Mouse (Mus musculus) testis, adult 2 months (tissue): Measurements from ENCODE around the gene Plk5. TPM values are rescaled to one million over a fixed set of nuclear protein-coding genes. Genes with fewer than 3 reads are reported as not detected.

ENCODE experiments used
- H3K27ac ChIP-seq: fragments of 200-500 bp; 2 replicates; pipeline ENCODE4 v1.5.1; 2012; ENCODE audit warnings: low read depth, low read length; ENCODE audit not compliant: control insufficient read depth, insufficient read depth
- H3K27me3 ChIP-seq: fragments of 200-500 bp; 2 replicates; pipeline ENCODE4 v1.6.1; 2012; ENCODE audit warnings: mild to moderate bottlenecking, low read length, moderate library complexity; ENCODE audit not compliant: control insufficient read depth, insufficient read depth
- H3K36me3 ChIP-seq: fragments of 200-500 bp; 2 replicates; pipeline ENCODE4 v1.6.1; 2012; ENCODE audit warnings: mild to moderate bottlenecking, low read length; ENCODE audit not compliant: control insufficient read depth, insufficient read depth
- H3K4me1 ChIP-seq: fragments of 200-500 bp; 2 replicates; pipeline ENCODE4 v1.6.1; 2012; ENCODE audit warnings: low read length; ENCODE audit not compliant: control insufficient read depth, insufficient read depth
- H3K4me3 ChIP-seq: fragments of 200-500 bp; 2 replicates; pipeline ENCODE4 v1.5.1; 2012; ENCODE audit warnings: low read depth, mild to moderate bottlenecking, low read length, moderate library complexity, mixed read lengths; ENCODE audit not compliant: control insufficient read depth
- CTCF ChIP-seq: fragments of 200-500 bp; IDR thresholded peaks from 2 replicates; pipeline ENCODE4 v1.5.1; 2012; ENCODE audit warnings: low read depth, mild to moderate bottlenecking, inconsistent platforms, low read length, moderate library complexity; ENCODE audit not compliant: control insufficient read depth, insufficient read depth, insufficient replicate concordance
- POLR2A ChIP-seq: fragments of 200-500 bp; IDR thresholded peaks from 2 replicates; pipeline ENCODE4 v1.6.1; 2012; ENCODE audit warnings: low read depth, mild to moderate bottlenecking, inconsistent platforms, low read length, moderate library complexity; ENCODE audit not compliant: control insufficient read depth
- polyA plus RNA-seq: library from polyadenylated mRNA; depleted of rRNA; stranded (reverse); fragments of >200 nt; gene quantifications from 2 replicates; pipeline ENCODE4 v1.2.3, GENCODE M21; 2012; rRNA removed

Gene Plk5
- 1.3 and 1.7 TPM in 2 replicates for polyA plus RNA-seq

GRCm38 (mm10) chr10:80356001-80356682 lies at the start of gene Plk5:
TSS of gene Plk5 (plus strand) at chr10:80356459.
- Histone ChIP-seq H3K27ac (no peak within 1 kb of the TSS), H3K27me3 (peaks cover 2% of the 10 kb centered on the region; the same call in 1 of the 2 replicates)

GRCm38 (mm10) chr10:80311560-80311959 lies 44.7 kb upstream of the Plk5 start:
- H3K4me3 ChIP-seq, result no peak overlapping the region
- TF ChIP-seq POLR2A (no peak), CTCF (no peak)
- no peaks in the 10 kb centered on the region for H3K36me3 ChIP-seq
- no peak overlapping the region for H3K27ac ChIP-seq
- H3K4me1 ChIP-seq, result peaks cover 19% of the 10 kb centered on the region
- H3K27me3 ChIP-seq, result no peaks in the 10 kb centered on the region

More at GRCm38 (mm10) chr10:80356001-80356682, at the start of gene Plk5:
- Histone ChIP-seq H3K4me3 (peak within 1 kb of the TSS; percentile 54), H3K4me1 (peaks cover 19% of the 10 kb centered on the region), H3K36me3 (no peaks in the 10 kb centered on the region)
- TF ChIP-seq CTCF, result no peak
- no peak for TF ChIP-seq POLR2A

GRCm38 (mm10) chr10:80312586-80313504 lies 43.4 kb upstream of the Plk5 start:
- Histone ChIP-seq H3K36me3 (no peaks in the 10 kb centered on the region), H3K4me1 (peaks cover 19% of the 10 kb centered on the region), H3K27ac (no peak overlapping the region), H3K27me3 (no peaks in the 10 kb centered on the region), H3K4me3 (no peak overlapping the region)
- TF ChIP-seq CTCF, result no peak
- TF ChIP-seq POLR2A, result no peak

GRCm38 (mm10) chr10:80313627-80314201 lies 42.5 kb upstream of the Plk5 start:
- H3K4me1 ChIP-seq, result peaks cover 19% of the 10 kb centered on the region
- no peaks in the 10 kb centered on the region for H3K36me3 ChIP-seq
- no peak overlapping the region for H3K4me3 ChIP-seq
- no peaks in the 10 kb centered on the region for H3K27me3 ChIP-seq
- no peak overlapping the region for H3K27ac ChIP-seq
- TF ChIP-seq POLR2A (no peak), CTCF (no peak)

- Histone ChIP-seq H3K4me1 (peaks cover 19% of the 10 kb centered on the region), H3K27ac (no peak overlapping the region), H3K4me3 (0 out of 2 replicates have a peak overlapping the region, but pooled peaks have one; percentile 9), H3K27me3 (no peaks in the 10 kb centered on the region), H3K36me3 (no peaks in the 10 kb centered on the region)
- TF ChIP-seq POLR2A, result no peak
- no peak for TF ChIP-seq CTCF
Observed at GRCm38 (mm10) chr10:80314494-80315001, 41.7 kb upstream of the Plk5 start.

- H3K36me3 ChIP-seq, result no peaks in the 10 kb centered on the region
- H3K4me3 ChIP-seq, result peak overlapping the region; percentile 25
- H3K4me1 ChIP-seq, result peaks cover 22% of the 10 kb centered on the region
- TF ChIP-seq POLR2A (no peak; the same call in 1 of the 2 replicates), CTCF (no peak)
- H3K27me3 ChIP-seq, result no peaks in the 10 kb centered on the region
- H3K27ac ChIP-seq, result no peak overlapping the region
Observed at GRCm38 (mm10) chr10:80315315-80315714, 40.9 kb upstream of the Plk5 start.

- TF ChIP-seq POLR2A (no peak), CTCF (no peak)
- H3K4me1 ChIP-seq, result peaks cover 29% of the 10 kb centered on the region
- no peaks in the 10 kb centered on the region for H3K36me3 ChIP-seq
- no peaks in the 10 kb centered on the region for H3K27me3 ChIP-seq
- H3K27ac ChIP-seq, result no peak overlapping the region
- peak overlapping the region; percentile 38 for H3K4me3 ChIP-seq
Observed at GRCm38 (mm10) chr10:80316359-80316781, 39.9 kb upstream of the Plk5 start.
